Mouse (Mus musculus): ENCODE measurements around the gene Abcc6. TPM values are rescaled to one million over a fixed set of nuclear protein-coding genes. Genes with fewer than 3 reads are reported as not detected.
A peak's percentile ranks its signal among the peaks of the same experiment; 100 is the strongest.

Gene Abcc6
- total and polyA plus RNA-seq, 2 experiments from 2014 or later: not detected

- Histone ChIP-seq H3K36me3 (replicated peaks; ENCODE audit: control insufficient read depth, insufficient read depth, low read length) (0 out of 2 replicates have a peak, but pooled peaks cover 3% of the 10 kb centered on the region), H3K9ac (replicated peaks; ENCODE audit: low read depth, low read length) (no peak overlapping the region), H3K4me3 (ENCODE audit: low read depth, low read length) (no peak overlapping the region), H3K4me1 (ENCODE audit: control insufficient read depth, insufficient read depth) (peaks cover 3% of the 10 kb centered on the region; the same call in 1 of the 2 replicates), H3K27ac (ENCODE audit: low read depth) (peak overlapping the region; percentile 90), H3K27me3 (ENCODE audit: control insufficient read depth, insufficient read depth, low read length) (no peaks in the 10 kb centered on the region), H3K9me3 (replicated peaks; ENCODE audit: control insufficient read depth, low read length) (no peaks in the 10 kb centered on the region), H3K4me2 (ENCODE audit: low read depth, low read length) (no peak overlapping the region)
- no peak for DNase-seq (ENCODE audit: low spot score)
- ATAC-seq (ENCODE audit: insufficient read depth, low read depth): no peak
- 82% methylated on average over 12 of the region's 12 CpGs for WGBS
- TF ChIP-seq EP300 (IDR thresholded peaks at IDR 0.05; ENCODE audit: low read depth) (no peak), CTCF (IDR thresholded peaks at IDR 0.05; ENCODE audit: low read depth) (no peak)
Measured at GRCm38 (mm10) chr7:45921950-45922600, 108.0 kb downstream of the Abcc6 start.

GRCm38 (mm10) chr7:45921242-45921621 is 108.9 kb downstream of the Abcc6 start, which contains the start of gene Emp3:
TSS of gene Emp3 (minus strand) at chr7:45921404.
- Histone ChIP-seq H3K4me2 (ENCODE audit: low read depth, low read length) (peak within 1 kb of the TSS; percentile 60), H3K4me3 (ENCODE audit: low read depth, low read length) (peak within 1 kb of the TSS; percentile 50), H3K9ac (replicated peaks; ENCODE audit: low read depth, low read length) (peak within 1 kb of the TSS; percentile 57), H3K36me3 (replicated peaks; ENCODE audit: control insufficient read depth, insufficient read depth, low read length) (0 out of 2 replicates have a peak, but pooled peaks cover 3% of the 10 kb centered on the region), H3K27me3 (ENCODE audit: control insufficient read depth, insufficient read depth, low read length) (no peaks in the 10 kb centered on the region), H3K9me3 (replicated peaks; ENCODE audit: control insufficient read depth, low read length) (no peaks in the 10 kb centered on the region), H3K4me1 (ENCODE audit: control insufficient read depth, insufficient read depth) (peaks cover 6% of the 10 kb centered on the region; the same call in 1 of the 2 replicates), H3K27ac (ENCODE audit: low read depth) (peak within 1 kb of the TSS; percentile 90)
- ATAC-seq (ENCODE audit: insufficient read depth, low read depth) (no peak), DNase-seq (ENCODE audit: low spot score) (peak; percentile 48)
- TF ChIP-seq EP300 (IDR thresholded peaks at IDR 0.05; ENCODE audit: low read depth) (no peak), CTCF (IDR thresholded peaks at IDR 0.05; ENCODE audit: low read depth) (no peak)
- 25% methylated on average over 9 of the region's 9 CpGs for WGBS

GRCm38 (mm10) chr7:45920583-45921241 is 109.4 kb downstream of the Abcc6 start:
- Histone ChIP-seq H3K9me3 (replicated peaks; ENCODE audit: control insufficient read depth, low read length) (no peaks in the 10 kb centered on the region), H3K36me3 (replicated peaks; ENCODE audit: control insufficient read depth, insufficient read depth, low read length) (0 out of 2 replicates have a peak, but pooled peaks cover 3% of the 10 kb centered on the region), H3K4me2 (ENCODE audit: low read depth, low read length) (peak overlapping the region; percentile 60), H3K27me3 (ENCODE audit: control insufficient read depth, insufficient read depth, low read length) (no peaks in the 10 kb centered on the region), H3K9ac (replicated peaks; ENCODE audit: low read depth, low read length) (peak overlapping the region; percentile 57), H3K27ac (ENCODE audit: low read depth) (peak overlapping the region; percentile 76), H3K4me3 (ENCODE audit: low read depth, low read length) (peak overlapping the region; percentile 50), H3K4me1 (ENCODE audit: control insufficient read depth, insufficient read depth) (peaks cover 6% of the 10 kb centered on the region; the same call in 1 of the 2 replicates)
- ATAC-seq (ENCODE audit: insufficient read depth, low read depth) (no peak), DNase-seq (ENCODE audit: low spot score) (no peak)
- 26% methylated on average over 9 of the region's 9 CpGs for WGBS
- no peak for TF ChIP-seq EP300 (IDR thresholded peaks at IDR 0.05; ENCODE audit: low read depth)
- no peak for TF ChIP-seq CTCF (IDR thresholded peaks at IDR 0.05; ENCODE audit: low read depth)

GRCm38 (mm10) chr7:45919761-45920160 is 110.3 kb downstream of the Abcc6 start:
- Histone ChIP-seq H3K4me1 (ENCODE audit: control insufficient read depth, insufficient read depth) (peaks cover 6% of the 10 kb centered on the region; the same call in 1 of the 2 replicates), H3K4me3 (ENCODE audit: low read depth, low read length) (peak overlapping the region; percentile 50; the same call in 1 of the 2 replicates), H3K36me3 (replicated peaks; ENCODE audit: control insufficient read depth, insufficient read depth, low read length) (0 out of 2 replicates have a peak, but pooled peaks cover 3% of the 10 kb centered on the region), H3K27ac (ENCODE audit: low read depth) (peak overlapping the region; percentile 76; the same call in 1 of the 2 replicates), H3K27me3 (ENCODE audit: control insufficient read depth, insufficient read depth, low read length) (no peaks in the 10 kb centered on the region), H3K9me3 (replicated peaks; ENCODE audit: control insufficient read depth, low read length) (no peaks in the 10 kb centered on the region), H3K4me2 (ENCODE audit: low read depth, low read length) (peak overlapping the region; percentile 60), H3K9ac (replicated peaks; ENCODE audit: low read depth, low read length) (peak overlapping the region; percentile 57; the same call in 1 of the 2 replicates)
- no peak for TF ChIP-seq EP300 (IDR thresholded peaks at IDR 0.05; ENCODE audit: low read depth)
- DNase-seq (ENCODE audit: low spot score) (no peak), ATAC-seq (ENCODE audit: insufficient read depth, low read depth) (no peak)
- WGBS: 60% methylated on average over 4 of the region's 4 CpGs

- Histone ChIP-seq H3K4me2 (ENCODE audit: low read depth, low read length) (no peak overlapping the region; the same call in 1 of the 2 replicates), H3K27ac (ENCODE audit: low read depth) (no peak overlapping the region), H3K9ac (replicated peaks; ENCODE audit: low read depth, low read length) (no peak overlapping the region), H3K9me3 (replicated peaks; ENCODE audit: control insufficient read depth, low read length) (no peaks in the 10 kb centered on the region), H3K4me1 (ENCODE audit: control insufficient read depth, insufficient read depth) (peaks cover 6% of the 10 kb centered on the region; the same call in 1 of the 2 replicates), H3K36me3 (replicated peaks; ENCODE audit: control insufficient read depth, insufficient read depth, low read length) (0 out of 2 replicates have a peak, but pooled peaks cover 3% of the 10 kb centered on the region), H3K27me3 (ENCODE audit: control insufficient read depth, insufficient read depth, low read length) (no peaks in the 10 kb centered on the region), H3K4me3 (ENCODE audit: low read depth, low read length) (no peak overlapping the region)
- 0 out of 2 replicates have a peak, but pooled peaks have one; percentile 11 for TF ChIP-seq CTCF (IDR thresholded peaks at IDR 0.05; ENCODE audit: low read depth)
- no peak for TF ChIP-seq EP300 (IDR thresholded peaks at IDR 0.05; ENCODE audit: low read depth)
- DNase-seq (ENCODE audit: low spot score): no peak
- ATAC-seq (ENCODE audit: insufficient read depth, low read depth): no peak
- 64% methylated on average over 14 of the region's 14 CpGs for WGBS
Measured at GRCm38 (mm10) chr7:45919083-45919671, 110.9 kb downstream of the Abcc6 start.
